Mouse (Mus musculus) midbrain, postnatal 0 days (tissue): ENCODE data around the gene Tenm4. TPM values are rescaled to one million over a fixed set of nuclear protein-coding genes. Genes with fewer than 3 reads are reported as not detected.

Source experiments
- ATAC-seq: fragments of 200-750 bp; cut with Nextera tagmentation; 2 replicates; pipeline ENCODE4 v1.8.0; 2017; ENCODE audit warnings: moderate number of reproducible peaks, mild to moderate bottlenecking, moderate TSS enrichment, moderate library complexity; ENCODE audit not compliant: low FRiP score
- DNase-seq: peaks from one replicate; pipeline ENCODE4 v3.0.0-alpha.2; 2015; ENCODE audit warnings: low spot score
- H3K27ac ChIP-seq: fragments of 300-500 bp; sonication (generic); 2 replicates; pipeline ENCODE4 v1.5.1; 2014; ENCODE audit warnings: low read depth, mild to moderate bottlenecking, low read length, mixed read lengths
- H3K27me3 ChIP-seq: fragments of 300-500 bp; sonication (generic); 2 replicates; pipeline ENCODE4 v1.6.1; 2014; ENCODE audit warnings: low read length, control low read depth, mixed read lengths; ENCODE audit not compliant: insufficient read depth
- H3K36me3 ChIP-seq: fragments of 300-500 bp; sonication (generic); 2 replicates; pipeline ENCODE4 v1.6.1; 2014; ENCODE audit warnings: low read length, control low read depth, mixed read lengths; ENCODE audit not compliant: insufficient read depth
- H3K4me1 ChIP-seq: fragments of 300-500 bp; sonication (generic); 2 replicates; pipeline ENCODE4 v1.6.1; 2014; ENCODE audit warnings: mild to moderate bottlenecking, control low read depth, antibody characterized with exemption, low read length, mixed read lengths; ENCODE audit not compliant: insufficient read depth
- H3K4me2 ChIP-seq: fragments of 300-500 bp; sonication (generic); 2 replicates; pipeline ENCODE4 v1.6.1; 2014; ENCODE audit warnings: low read depth, mild to moderate bottlenecking, low read length, mixed read lengths; ENCODE audit not compliant: poor library complexity, severe bottlenecking
- H3K4me3 ChIP-seq: fragments of 300-500 bp; sonication (generic); 2 replicates; pipeline ENCODE4 v1.5.1; 2014; ENCODE audit warnings: low read depth, mild to moderate bottlenecking, low read length, moderate library complexity
- H3K9ac ChIP-seq: fragments of 300-500 bp; sonication (generic); replicated peaks from 2 replicates; pipeline ENCODE4 v1.6.1; 2014; ENCODE audit warnings: mild to moderate bottlenecking, low read length, moderate library complexity, mixed read lengths; ENCODE audit not compliant: poor library complexity, severe bottlenecking
- H3K9me3 ChIP-seq: fragments of 300-500 bp; sonication (generic); 2 replicates; pipeline ENCODE4 v1.6.1; 2016; ENCODE audit warnings: low read length, control low read depth
- CTCF ChIP-seq: IDR thresholded peaks from 2 replicates; pipeline ENCODE4 v1.5.1; 2016; ENCODE audit warnings: antibody characterized with exemption, mild to moderate bottlenecking
- WGBS: fragments of 180-500 bp; shearing (Covaris S2); extraction: QIAGEN DNeasy Blood & Tissue Kit; methylation state at CpG from one replicate; pipeline ENCODE4 v1.1.7; 2014; 5-methylcytosine and 5-hydroxymethylcytosine counted together
- polyA plus RNA-seq: library from polyadenylated mRNA; unstranded; fragments of >200 nt; fragmentation: Nextera tagmentation; extraction: Ambion mirVana; gene quantifications from 2 replicates; pipeline ENCODE4 v1.2.1, GENCODE M21; 2015
- total RNA-seq: library from RNA; depleted of rRNA; stranded (reverse); fragments of >200 nt; gene quantifications from 2 replicates; pipeline ENCODE4 v1.2.3, GENCODE M21; 2014

The Tenm4 gene
- total and polyA plus RNA-seq, 2 experiments from 2014 or later, result 35.9 to 56.0 TPM

- Histone ChIP-seq H3K27ac (no peak overlapping the region), H3K4me1 (no peaks in the 10 kb centered on the region), H3K27me3 (no peaks in the 10 kb centered on the region), H3K36me3 (no peaks in the 10 kb centered on the region), H3K9ac (no peak overlapping the region), H3K4me2 (no peak overlapping the region), H3K4me3 (no peak overlapping the region), H3K9me3 (no peaks in the 10 kb centered on the region)
- ATAC-seq (peak; percentile 47; the same call in 1 of the 2 replicates), DNase-seq (peak; percentile 83)
- WGBS, result 31% methylated on average over 1 of the region's 1 CpGs
- TF ChIP-seq CTCF, result no peak
Observed at GRCm38 (mm10) chr7:96397940-96398339, 226.9 kb downstream of the Tenm4 start.

GRCm38 (mm10) chr7:96400411-96400810, 229.4 kb downstream of the Tenm4 start:
- Histone ChIP-seq H3K9ac (no peak overlapping the region), H3K4me1 (no peaks in the 10 kb centered on the region), H3K9me3 (no peaks in the 10 kb centered on the region), H3K36me3 (no peaks in the 10 kb centered on the region), H3K27me3 (no peaks in the 10 kb centered on the region), H3K4me2 (no peak overlapping the region), H3K4me3 (no peak overlapping the region), H3K27ac (no peak overlapping the region)
- no peak for TF ChIP-seq CTCF
- DNase-seq (peak; percentile 87), ATAC-seq (peak; percentile 78)
- 31% methylated on average over 11 of the region's 11 CpGs for WGBS

GRCm38 (mm10) chr7:96406630-96407214, 235.7 kb downstream of the Tenm4 start:
- H3K9ac ChIP-seq, result no peak overlapping the region
- TF ChIP-seq CTCF, result no peak
- no peak for ATAC-seq

GRCm38 (mm10) chr7:96408161-96408889, 237.3 kb downstream of the Tenm4 start:
- no peak overlapping the region for H3K4me3 ChIP-seq
- H3K27me3 ChIP-seq, result no peaks in the 10 kb centered on the region
- peaks cover 5% of the 10 kb centered on the region; the same call in 1 of the 2 replicates for H3K4me1 ChIP-seq
- H3K27ac ChIP-seq, result no peak overlapping the region
- ATAC-seq (no peak), DNase-seq (no peak)
- H3K36me3 ChIP-seq, result no peaks in the 10 kb centered on the region
- 68% methylated on average over 6 of the region's 6 CpGs for WGBS
- H3K9me3 ChIP-seq, result no peaks in the 10 kb centered on the region
- TF ChIP-seq CTCF, result no peak
- H3K4me2 ChIP-seq, result no peak overlapping the region
- no peak overlapping the region for H3K9ac ChIP-seq

More at GRCm38 (mm10) chr7:96406630-96407214, 235.7 kb downstream of the Tenm4 start:
- Histone ChIP-seq H3K4me1 (peaks cover 5% of the 10 kb centered on the region; the same call in 1 of the 2 replicates), H3K4me2 (no peak overlapping the region), H3K27ac (no peak overlapping the region), H3K4me3 (no peak overlapping the region), H3K27me3 (no peaks in the 10 kb centered on the region), H3K9me3 (no peaks in the 10 kb centered on the region), H3K36me3 (no peaks in the 10 kb centered on the region)
- DNase-seq, result no peak
- 65% methylated on average over 8 of the region's 8 CpGs for WGBS

- no peak for TF ChIP-seq CTCF
- 63% methylated on average over 11 of the region's 11 CpGs for WGBS
- Histone ChIP-seq H3K9ac (no peak overlapping the region), H3K36me3 (no peaks in the 10 kb centered on the region), H3K4me3 (no peak overlapping the region), H3K9me3 (no peaks in the 10 kb centered on the region), H3K27me3 (no peaks in the 10 kb centered on the region), H3K27ac (peak overlapping the region; percentile 18; the same call in 1 of the 2 replicates), H3K4me2 (no peak overlapping the region), H3K4me1 (peaks cover 11% of the 10 kb centered on the region)
- ATAC-seq (no peak), DNase-seq (no peak)
Observed at GRCm38 (mm10) chr7:96409323-96409880, 238.4 kb downstream of the Tenm4 start.

- no peak for ATAC-seq
- DNase-seq, result peak; percentile 57
- Histone ChIP-seq H3K27me3 (no peaks in the 10 kb centered on the region), H3K9me3 (no peaks in the 10 kb centered on the region), H3K4me2 (no peak overlapping the region), H3K4me1 (peaks cover 10% of the 10 kb centered on the region), H3K36me3 (no peaks in the 10 kb centered on the region), H3K4me3 (no peak overlapping the region), H3K9ac (no peak overlapping the region), H3K27ac (no peak overlapping the region)
- TF ChIP-seq CTCF, result no peak
- WGBS, result 19% methylated on average over 1 of the region's 1 CpGs
Observed at GRCm38 (mm10) chr7:96413822-96414221, 242.8 kb downstream of the Tenm4 start.
